Mouse (Mus musculus) intestine, embryonic 16.5 days (tissue): ENCODE measurements around the gene Omt2b. TPM values are rescaled to one million over a fixed set of nuclear protein-coding genes. Genes with fewer than 3 reads are reported as not detected.
"Not testable (repeated sequence)": the region's sequence is repeated elsewhere in the genome, so short reads cannot be mapped to it uniquely, and the experiment has no call there.

ENCODE experiments used
- ATAC-seq: fragments of 200-750 bp; cut with Nextera tagmentation; 2 replicates; pipeline ENCODE4 v1.8.0; 2017; ENCODE audit warnings: moderate TSS enrichment, moderate library complexity
- H3K27ac ChIP-seq: fragments of 300-500 bp; sonication (generic); 2 replicates; pipeline ENCODE4 v1.5.1; 2014; ENCODE audit warnings: mild to moderate bottlenecking, low read length
- H3K27me3 ChIP-seq: fragments of 300-500 bp; sonication (generic); replicated peaks from 2 replicates; pipeline ENCODE4 v1.6.1; 2014; ENCODE audit warnings: low read length, control low read depth, mixed read lengths; ENCODE audit not compliant: control insufficient read depth, insufficient read depth
- H3K36me3 ChIP-seq: fragments of 300-500 bp; sonication (generic); 2 replicates; pipeline ENCODE4 v1.6.1; 2014; ENCODE audit warnings: low read length, control low read depth; ENCODE audit not compliant: control insufficient read depth, insufficient read depth
- H3K4me1 ChIP-seq: fragments of 300-500 bp; sonication (generic); 2 replicates; pipeline ENCODE4 v1.6.1; 2014; ENCODE audit warnings: low read length, control low read depth, mixed read lengths; ENCODE audit not compliant: control insufficient read depth, insufficient read depth
- H3K4me2 ChIP-seq: fragments of 300-500 bp; sonication (generic); 2 replicates; pipeline ENCODE4 v1.6.1; 2014; ENCODE audit warnings: low read depth, low read length, control low read depth
- H3K4me3 ChIP-seq: fragments of 300-500 bp; sonication (generic); 2 replicates; pipeline ENCODE4 v1.5.1; 2014; ENCODE audit warnings: mild to moderate bottlenecking, low read length
- H3K9ac ChIP-seq: fragments of 300-500 bp; sonication (generic); 2 replicates; pipeline ENCODE4 v1.6.1; 2014; ENCODE audit warnings: low read depth, low read length
- H3K9me3 ChIP-seq: fragments of 300-500 bp; sonication (generic); 2 replicates; pipeline ENCODE4 v1.6.1; 2016; ENCODE audit warnings: low read length, control low read depth; ENCODE audit not compliant: control insufficient read depth
- WGBS: fragments of 180-500 bp; shearing (Covaris S2); extraction: QIAGEN DNeasy Blood & Tissue Kit; methylation state at CpG from one replicate; pipeline ENCODE4 v1.1.7; 2014; 5-methylcytosine and 5-hydroxymethylcytosine counted together
- polyA plus RNA-seq: library from polyadenylated mRNA; unstranded; fragments of >200 nt; fragmentation: Nextera tagmentation; extraction: Ambion mirVana; gene quantifications from 2 replicates; pipeline ENCODE4 v1.2.1, GENCODE M21; 2015

The Omt2b gene
- polyA plus RNA-seq, 1 experiment from 2014 or later = not detected

DNA sequence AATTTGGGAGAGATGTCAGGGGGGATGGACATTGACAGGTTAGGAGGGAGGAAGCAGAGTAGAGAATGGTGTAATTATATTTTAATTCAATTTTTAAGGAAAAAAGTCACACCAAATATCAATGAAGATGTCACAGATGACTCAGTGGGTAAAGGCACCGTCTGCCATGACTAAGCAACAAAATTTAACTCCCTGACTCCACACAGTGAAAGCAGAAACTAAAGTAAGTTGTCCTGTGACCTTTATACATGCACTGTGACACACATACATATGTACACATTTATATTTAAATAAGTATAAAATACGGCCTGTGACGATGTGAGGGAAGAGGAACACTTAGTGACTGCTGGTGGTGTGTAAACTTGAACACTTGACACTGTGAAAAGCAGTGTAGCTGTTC, 19.3 kb upstream of the Omt2b start:
- 77% methylated on average over 3 of the region's 3 CpGs for WGBS
- not testable (repeated sequence) for H3K36me3 ChIP-seq, H3K27me3 ChIP-seq, H3K27ac ChIP-seq, H3K9me3 ChIP-seq, H3K4me2 ChIP-seq, H3K4me1 ChIP-seq, ATAC-seq, H3K9ac ChIP-seq, H3K4me3 ChIP-seq

DNA sequence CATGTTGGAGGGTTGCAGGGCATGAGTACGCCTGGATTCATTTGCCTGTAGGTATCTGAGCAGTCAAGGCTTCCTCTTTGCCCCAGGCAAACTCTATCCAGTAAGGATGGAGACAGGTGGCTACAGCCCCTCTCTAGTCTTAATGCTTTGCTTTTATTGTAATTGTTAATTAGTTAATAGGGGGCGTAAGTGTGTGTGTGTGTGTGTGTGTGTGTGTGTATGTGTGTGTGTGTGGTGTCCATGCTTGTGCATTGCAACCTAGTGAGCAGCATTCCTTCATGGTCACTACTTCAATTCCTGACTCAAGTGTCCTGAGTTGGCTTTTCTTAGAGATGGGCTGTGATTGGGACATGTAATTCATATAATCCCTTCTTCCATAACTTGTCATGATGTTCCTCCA, 12.7 kb upstream of the Omt2b start, which contains the start of gene Omt2a:
Gene Omt2a (minus strand): TSS at position 101 of the 400 bp plus-strand sequence.
- Histone ChIP-seq H3K27ac (no peak within 1 kb of the TSS), H3K9ac (no peak within 1 kb of the TSS), H3K27me3 (no peaks in the 10 kb centered on the region), H3K4me2 (no peak within 1 kb of the TSS), H3K36me3 (no peaks in the 10 kb centered on the region), H3K4me3 (no peak within 1 kb of the TSS), H3K9me3 (no peaks in the 10 kb centered on the region), H3K4me1 (no peaks in the 10 kb centered on the region)
- 83% methylated on average over 2 of the region's 2 CpGs for WGBS
- ATAC-seq = no peak

DNA sequence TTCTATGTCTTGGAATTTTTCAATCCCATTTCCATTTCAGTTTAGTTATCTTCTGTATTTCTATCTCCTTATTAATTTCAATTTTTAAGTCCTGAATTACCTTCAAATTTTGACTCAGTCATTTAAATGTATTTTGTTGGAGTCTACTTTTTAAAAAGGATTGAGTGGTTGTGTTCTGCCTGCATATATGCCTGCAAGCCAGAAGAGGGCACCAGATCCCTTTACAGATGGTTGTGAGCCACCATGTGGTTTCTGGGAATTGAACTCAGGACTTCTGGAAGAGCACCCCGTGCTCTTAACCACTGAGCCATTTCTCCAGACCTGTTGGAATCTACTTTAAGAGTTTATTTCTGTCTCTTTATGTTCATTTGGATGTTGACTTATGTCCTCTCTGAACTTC, 7.9 kb upstream of the Omt2b start:
- Histone ChIP-seq H3K9ac (no peak overlapping the region), H3K36me3 (no peaks in the 10 kb centered on the region), H3K4me2 (no peak overlapping the region), H3K9me3 (no peaks in the 10 kb centered on the region), H3K4me3 (no peak overlapping the region), H3K27ac (no peak overlapping the region), H3K4me1 (no peaks in the 10 kb centered on the region), H3K27me3 (no peaks in the 10 kb centered on the region)
- ATAC-seq = no peak
- WGBS = 28% methylated on average over 1 of the region's 1 CpGs

GRCm38 (mm10) chr9:78337050-78337449, 9.7 kb downstream of the Omt2b start:
- H3K4me1 ChIP-seq, H3K9ac ChIP-seq, H3K4me2 ChIP-seq, H3K36me3 ChIP-seq, H3K4me3 ChIP-seq, H3K27me3 ChIP-seq, H3K9me3 ChIP-seq, H3K27ac ChIP-seq: not testable (repeated sequence)
- ATAC-seq = peak; percentile 68

- H3K4me3 ChIP-seq, H3K27ac ChIP-seq, H3K36me3 ChIP-seq, H3K9ac ChIP-seq, H3K4me1 ChIP-seq, ATAC-seq, H3K4me2 ChIP-seq, H3K9me3 ChIP-seq, H3K27me3 ChIP-seq: not testable (repeated sequence)
- WGBS = 21% methylated on average over 8 of the region's 8 CpGs
These were observed 12.9 kb downstream of the Omt2b start for GRCm38 (mm10) chr9:78340324-78340723.

- H3K4me1 ChIP-seq, H3K9me3 ChIP-seq, H3K27me3 ChIP-seq, H3K9ac ChIP-seq, H3K4me3 ChIP-seq, H3K27ac ChIP-seq, ATAC-seq, H3K36me3 ChIP-seq, H3K4me2 ChIP-seq: not testable (repeated sequence)
- WGBS = 93% methylated on average over 4 of the region's 4 CpGs
These were observed 15.1 kb downstream of the Omt2b start for GRCm38 (mm10) chr9:78342494-78342893.

- H3K36me3 ChIP-seq, H3K4me2 ChIP-seq, H3K9ac ChIP-seq, H3K27ac ChIP-seq, H3K4me3 ChIP-seq, H3K27me3 ChIP-seq, H3K4me1 ChIP-seq, ATAC-seq, H3K9me3 ChIP-seq: not testable (repeated sequence)
- WGBS = 85% methylated on average over 9 of the region's 9 CpGs
These were observed 15.7 kb downstream of the Omt2b start for GRCm38 (mm10) chr9:78343055-78343454.

- 45% methylated on average over 3 of the region's 4 CpGs for WGBS
- not testable (repeated sequence) for H3K9me3 ChIP-seq, H3K27ac ChIP-seq, H3K4me1 ChIP-seq, H3K27me3 ChIP-seq, H3K4me2 ChIP-seq, H3K9ac ChIP-seq, H3K36me3 ChIP-seq, H3K4me3 ChIP-seq, ATAC-seq
These were observed 17.8 kb downstream of the Omt2b start for GRCm38 (mm10) chr9:78345235-78345634.

- ATAC-seq = peak; percentile 82
- 46% methylated on average over 3 of the region's 3 CpGs for WGBS
- Histone ChIP-seq H3K4me1 (0 out of 2 replicates have a peak, but pooled peaks cover 4% of the 10 kb centered on the region), H3K36me3 (no peaks in the 10 kb centered on the region), H3K9ac (no peak overlapping the region), H3K9me3 (no peaks in the 10 kb centered on the region), H3K27me3 (no peaks in the 10 kb centered on the region), H3K27ac (no peak overlapping the region), H3K4me3 (no peak overlapping the region), H3K4me2 (no peak overlapping the region)
These were observed 19.6 kb downstream of the Omt2b start for GRCm38 (mm10) chr9:78347004-78347403.

GRCm38 (mm10) chr9:78348206-78349004, 21.0 kb downstream of the Omt2b start:
- not testable (repeated sequence) for H3K9me3 ChIP-seq, H3K27me3 ChIP-seq, H3K4me1 ChIP-seq, H3K4me2 ChIP-seq, H3K36me3 ChIP-seq, H3K9ac ChIP-seq, H3K4me3 ChIP-seq
- peak overlapping the region; percentile 74 for H3K27ac ChIP-seq
- 51% methylated on average over 6 of the region's 6 CpGs for WGBS
- peak; percentile 86 for ATAC-seq
